Mouse (Mus musculus): ENCODE results near the gene Tmem104.

GRCm38 (mm10) chr11:115277604-115277975 is 90.3 kb downstream of the Tmem104 start:
- TF ChIP-seq USF1 (IDR thresholded peaks at IDR 0.05; ENCODE audit: low read depth) (no peak), POLR2AphosphoS2 (IDR thresholded peaks at IDR 0.05; ENCODE audit: insufficient read length, low read depth) (no peak), MAX (IDR thresholded peaks at IDR 0.05; ENCODE audit: low read depth) (no peak), POLR2A (IDR thresholded peaks at IDR 0.05; ENCODE audit: insufficient read length, low read depth) (no peak), CEBPB (IDR thresholded peaks at IDR 0.05; ENCODE audit: insufficient read depth, poor library complexity, severe bottlenecking) (no peak)

All from myocyte (in vitro differentiated cells).